Mouse (Mus musculus): ENCODE results near the gene Zmiz2. TPM values are rescaled to one million over a fixed set of nuclear protein-coding genes. Genes with fewer than 3 reads are reported as not detected.

Zmiz2 gene
- polyA plus RNA-seq, 1 experiment: 53.7 TPM

DNA sequence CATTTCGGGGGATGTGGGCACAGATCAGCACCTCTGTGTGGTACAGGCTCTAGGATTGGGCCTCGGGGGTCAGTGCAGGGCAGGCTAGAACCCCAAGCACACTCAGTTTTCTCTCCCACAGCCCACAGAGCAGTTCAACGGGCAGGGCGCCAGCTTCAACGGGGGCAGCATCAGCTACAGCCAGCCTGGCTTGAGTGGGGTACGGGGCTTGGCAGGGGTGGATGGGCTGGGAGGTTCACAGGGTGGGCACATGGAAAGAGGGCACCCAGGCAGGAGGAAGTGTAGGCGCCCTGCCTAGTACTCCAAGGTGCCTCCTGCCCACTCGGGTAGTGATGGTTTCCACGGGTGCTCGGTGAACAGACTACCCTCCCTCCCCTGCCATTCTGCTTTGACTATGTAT lies 9.3 kb downstream of the Zmiz2 start:
- no peaks in the 10 kb centered on the region for H3K36me3 ChIP-seq (ENCODE audit: control insufficient read depth, insufficient read depth, low read length)
- TF ChIP-seq CTCF (conservative IDR thresholded peaks at IDR 0.05; ENCODE audit: insufficient read depth, insufficient read length, low read depth, low read length) (no peak), POLR2A (IDR thresholded peaks at IDR 0.05; ENCODE audit: low read depth, low read length) (no peak)
- no peaks in the 10 kb centered on the region for H3K27me3 ChIP-seq (replicated peaks; ENCODE audit: control insufficient read depth, insufficient read depth, low read length)

DNA sequence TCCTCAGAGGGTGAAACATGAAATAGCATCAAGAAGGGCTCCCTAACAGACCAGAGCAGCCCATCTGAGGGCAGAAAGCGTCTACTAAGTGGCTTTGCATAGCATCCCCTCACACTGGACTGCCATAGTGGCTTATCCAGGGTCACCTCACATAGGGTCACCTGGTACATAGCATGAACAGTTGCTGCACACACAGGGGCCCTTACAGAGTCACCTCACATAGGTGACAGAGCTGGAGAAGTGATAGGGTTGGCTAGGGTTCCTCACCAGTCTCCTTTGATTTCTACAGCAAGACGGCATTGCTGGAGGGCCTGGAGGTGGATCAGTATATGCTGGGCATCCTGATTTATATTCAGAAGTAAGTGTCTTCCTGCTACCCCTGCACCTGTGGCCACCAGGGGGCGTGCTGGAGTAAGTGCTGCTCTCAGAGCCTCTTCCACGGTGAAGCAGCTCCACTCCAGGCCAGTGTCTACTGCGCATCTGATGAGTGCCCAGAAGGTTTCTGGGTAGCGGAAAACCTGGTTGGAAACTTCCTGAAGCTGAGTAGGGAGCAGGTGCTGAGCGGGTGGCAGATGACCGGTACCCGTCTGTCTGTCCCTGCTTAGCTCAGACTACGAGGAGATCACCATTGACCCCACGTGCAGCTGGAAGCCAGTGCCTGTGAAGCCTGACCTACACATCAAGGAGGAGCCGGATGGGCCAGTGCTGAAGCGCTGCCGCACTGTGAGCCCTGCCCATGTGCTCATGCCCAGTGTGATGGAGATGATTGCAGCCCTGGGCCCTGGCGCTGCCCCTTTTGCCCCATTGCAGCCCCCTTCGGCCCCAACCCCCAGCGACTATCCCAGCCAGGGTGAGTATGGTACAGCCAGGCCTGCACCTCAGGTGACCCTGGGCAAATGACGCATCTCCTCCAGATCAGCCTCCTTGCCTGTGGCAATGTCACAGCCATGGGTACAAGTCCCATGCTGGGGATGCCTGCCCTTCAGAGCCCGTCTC lies 13.9 kb downstream of the Zmiz2 start:
- 82% methylated on average over 19 of the region's 19 CpGs for WGBS
- H3K27ac ChIP-seq (ENCODE audit: insufficient read depth, low read depth, low read length): no peak overlapping the region
- no peaks in the 10 kb centered on the region for H3K27me3 ChIP-seq (replicated peaks; ENCODE audit: control insufficient read depth, insufficient read depth, low read length)
- no peaks in the 10 kb centered on the region; the same call in 1 of the 2 replicates for H3K36me3 ChIP-seq (ENCODE audit: control insufficient read depth, insufficient read depth, low read length)
- no peak overlapping the region for H3K4me3 ChIP-seq (ENCODE audit: insufficient read depth, low read depth, low read length)
- DNase-seq: peak; percentile 76
- TF ChIP-seq CTCF (conservative IDR thresholded peaks at IDR 0.05; ENCODE audit: insufficient read depth, insufficient read length, low read depth, low read length): peak; percentile 81
- TF ChIP-seq POLR2A (IDR thresholded peaks at IDR 0.05; ENCODE audit: low read depth, low read length): no peak
- peaks cover 13% of the 10 kb centered on the region for H3K4me1 ChIP-seq (ENCODE audit: control insufficient read depth, insufficient read depth, low read length)

More for the DNA sequence above, 9.3 kb downstream of the Zmiz2 start:
- Histone ChIP-seq H3K4me1 (ENCODE audit: control insufficient read depth, insufficient read depth, low read length) (no peaks in the 10 kb centered on the region), H3K27ac (ENCODE audit: insufficient read depth, low read depth, low read length) (no peak overlapping the region), H3K4me3 (ENCODE audit: insufficient read depth, low read depth, low read length) (no peak overlapping the region)
- 88% methylated on average over 10 of the region's 10 CpGs for WGBS
- DNase-seq: no peak

DNA sequence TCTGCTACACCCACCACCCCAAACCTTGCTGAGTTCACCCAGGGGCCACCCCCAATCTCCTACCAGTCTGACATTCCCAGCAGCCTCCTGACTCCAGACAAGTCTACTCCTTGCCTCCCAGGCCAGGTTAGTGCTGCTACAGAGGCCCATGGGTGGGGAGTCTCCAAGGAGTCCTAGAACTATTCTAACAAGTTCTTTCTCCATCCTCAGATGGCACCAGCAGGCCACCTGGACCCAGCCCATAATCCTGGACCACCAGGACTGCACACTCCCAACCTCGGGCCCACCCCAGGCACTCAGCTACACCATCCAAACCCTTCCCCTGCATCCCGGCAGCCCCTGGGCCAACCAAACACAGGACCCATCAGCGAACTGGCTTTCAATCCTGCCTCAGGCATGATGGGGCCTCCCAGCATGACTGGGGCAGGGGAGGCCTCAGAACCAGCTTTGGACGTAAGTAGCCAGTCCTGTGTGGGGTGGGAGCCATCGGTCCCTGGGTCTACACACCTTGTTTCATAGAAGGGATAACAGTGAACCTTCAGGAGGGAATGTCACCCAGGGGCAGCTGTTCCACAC lies 15.0 kb downstream of the Zmiz2 start:
- Histone ChIP-seq H3K27ac (ENCODE audit: insufficient read depth, low read depth, low read length) (peak overlapping the region; percentile 92; the same call in 1 of the 2 replicates), H3K27me3 (replicated peaks; ENCODE audit: control insufficient read depth, insufficient read depth, low read length) (no peaks in the 10 kb centered on the region), H3K4me3 (ENCODE audit: insufficient read depth, low read depth, low read length) (no peak overlapping the region), H3K36me3 (ENCODE audit: control insufficient read depth, insufficient read depth, low read length) (no peaks in the 10 kb centered on the region; the same call in 1 of the 2 replicates), H3K4me1 (ENCODE audit: control insufficient read depth, insufficient read depth, low read length) (peaks cover 13% of the 10 kb centered on the region)
- no peak for DNase-seq
- WGBS: 76% methylated on average over 5 of the region's 5 CpGs
- no peak for TF ChIP-seq CTCF (conservative IDR thresholded peaks at IDR 0.05; ENCODE audit: insufficient read depth, insufficient read length, low read depth, low read length)
- no peak for TF ChIP-seq POLR2A (IDR thresholded peaks at IDR 0.05; ENCODE audit: low read depth, low read length)

DNA sequence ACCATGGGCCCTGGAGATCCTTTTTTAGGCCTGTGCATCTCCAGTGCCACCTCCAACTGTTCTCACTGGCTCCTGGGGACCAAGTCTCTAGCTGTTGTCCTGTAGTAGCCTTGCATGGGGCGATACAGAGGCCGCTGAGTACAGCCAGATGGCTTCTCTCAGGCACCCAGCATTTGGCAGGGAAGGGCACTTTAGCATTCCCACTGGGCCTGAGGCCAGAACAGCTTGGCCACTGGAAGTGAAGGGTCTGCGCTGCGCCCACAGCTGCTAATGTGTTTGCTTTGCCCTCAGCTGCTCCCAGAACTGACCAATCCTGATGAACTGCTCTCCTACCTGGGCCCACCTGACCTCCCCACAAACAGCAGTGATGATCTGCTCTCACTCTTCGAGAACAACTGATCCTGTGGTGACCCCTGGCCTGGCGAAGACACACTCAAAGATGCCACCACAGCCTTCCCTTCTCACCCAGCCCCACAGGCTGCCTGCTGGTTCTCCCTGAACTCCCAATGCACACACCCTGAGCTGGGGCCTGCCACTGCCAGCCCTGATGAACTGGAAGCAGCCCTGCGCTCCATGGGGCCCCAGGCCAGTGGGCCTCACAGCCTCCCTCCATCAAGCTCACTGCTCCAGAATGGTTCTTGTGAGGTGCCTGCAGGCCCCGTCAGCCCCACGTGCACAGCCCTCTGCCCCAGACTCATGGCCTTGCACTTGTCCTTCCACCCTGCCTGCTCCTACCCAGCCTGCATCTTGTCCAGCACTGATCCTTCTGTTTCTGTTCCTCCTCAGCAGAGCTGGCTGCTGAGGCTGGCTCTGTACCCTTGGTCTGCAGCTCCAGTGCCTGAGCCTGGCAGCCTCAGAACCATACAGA lies 16.1 kb downstream of the Zmiz2 start:
- H3K27ac ChIP-seq (ENCODE audit: insufficient read depth, low read depth, low read length): peak overlapping the region; percentile 92
- 58% methylated on average over 9 of the region's 9 CpGs for WGBS
- no peaks in the 10 kb centered on the region for H3K27me3 ChIP-seq (replicated peaks; ENCODE audit: control insufficient read depth, insufficient read depth, low read length)
- no peak overlapping the region for H3K4me3 ChIP-seq (ENCODE audit: insufficient read depth, low read depth, low read length)
- TF ChIP-seq CTCF (conservative IDR thresholded peaks at IDR 0.05; ENCODE audit: insufficient read depth, insufficient read length, low read depth, low read length): no peak
- TF ChIP-seq POLR2A (IDR thresholded peaks at IDR 0.05; ENCODE audit: low read depth, low read length): no peak
- no peaks in the 10 kb centered on the region; the same call in 1 of the 2 replicates for H3K36me3 ChIP-seq (ENCODE audit: control insufficient read depth, insufficient read depth, low read length)
- DNase-seq: peak; percentile 45
- H3K4me1 ChIP-seq (ENCODE audit: control insufficient read depth, insufficient read depth, low read length): peaks cover 13% of the 10 kb centered on the region

DNA sequence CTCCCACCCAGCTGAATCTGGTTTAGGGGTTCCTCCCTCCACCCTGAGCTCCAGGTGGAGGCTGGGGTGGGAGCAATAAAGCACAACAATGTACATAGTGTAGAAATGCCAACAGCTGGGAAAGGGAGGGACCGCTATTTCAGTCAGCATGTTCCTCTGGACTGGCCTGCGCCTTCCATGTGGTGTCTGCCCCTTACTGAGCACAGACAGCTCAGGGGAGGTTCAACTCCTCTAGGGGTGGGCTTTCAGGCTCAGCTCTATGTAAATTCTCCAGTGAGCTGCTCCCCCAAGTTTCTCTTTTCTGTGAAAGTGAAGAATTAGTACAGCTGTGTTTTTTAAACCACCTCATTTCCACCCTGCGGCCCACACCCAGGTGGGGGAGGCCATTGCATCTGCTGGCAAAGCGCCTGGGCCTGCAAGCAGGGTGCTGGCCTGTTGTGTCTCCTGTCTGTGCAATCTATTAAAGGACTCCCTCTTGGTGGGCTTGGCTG lies 16.8 kb downstream of the Zmiz2 start:
- DNase-seq: peak; percentile 84
- no peaks in the 10 kb centered on the region for H3K27me3 ChIP-seq (replicated peaks; ENCODE audit: control insufficient read depth, insufficient read depth, low read length)
- TF ChIP-seq POLR2A (IDR thresholded peaks at IDR 0.05; ENCODE audit: low read depth, low read length) (no peak), CTCF (conservative IDR thresholded peaks at IDR 0.05; ENCODE audit: insufficient read depth, insufficient read length, low read depth, low read length) (no peak)
- H3K4me3 ChIP-seq (ENCODE audit: insufficient read depth, low read depth, low read length): no peak overlapping the region
- peak overlapping the region; percentile 92 for H3K27ac ChIP-seq (ENCODE audit: insufficient read depth, low read depth, low read length)
- no peaks in the 10 kb centered on the region; the same call in 1 of the 2 replicates for H3K36me3 ChIP-seq (ENCODE audit: control insufficient read depth, insufficient read depth, low read length)
- peaks cover 13% of the 10 kb centered on the region for H3K4me1 ChIP-seq (ENCODE audit: control insufficient read depth, insufficient read depth, low read length)
- 55% methylated on average over 4 of the region's 4 CpGs for WGBS

DNA sequence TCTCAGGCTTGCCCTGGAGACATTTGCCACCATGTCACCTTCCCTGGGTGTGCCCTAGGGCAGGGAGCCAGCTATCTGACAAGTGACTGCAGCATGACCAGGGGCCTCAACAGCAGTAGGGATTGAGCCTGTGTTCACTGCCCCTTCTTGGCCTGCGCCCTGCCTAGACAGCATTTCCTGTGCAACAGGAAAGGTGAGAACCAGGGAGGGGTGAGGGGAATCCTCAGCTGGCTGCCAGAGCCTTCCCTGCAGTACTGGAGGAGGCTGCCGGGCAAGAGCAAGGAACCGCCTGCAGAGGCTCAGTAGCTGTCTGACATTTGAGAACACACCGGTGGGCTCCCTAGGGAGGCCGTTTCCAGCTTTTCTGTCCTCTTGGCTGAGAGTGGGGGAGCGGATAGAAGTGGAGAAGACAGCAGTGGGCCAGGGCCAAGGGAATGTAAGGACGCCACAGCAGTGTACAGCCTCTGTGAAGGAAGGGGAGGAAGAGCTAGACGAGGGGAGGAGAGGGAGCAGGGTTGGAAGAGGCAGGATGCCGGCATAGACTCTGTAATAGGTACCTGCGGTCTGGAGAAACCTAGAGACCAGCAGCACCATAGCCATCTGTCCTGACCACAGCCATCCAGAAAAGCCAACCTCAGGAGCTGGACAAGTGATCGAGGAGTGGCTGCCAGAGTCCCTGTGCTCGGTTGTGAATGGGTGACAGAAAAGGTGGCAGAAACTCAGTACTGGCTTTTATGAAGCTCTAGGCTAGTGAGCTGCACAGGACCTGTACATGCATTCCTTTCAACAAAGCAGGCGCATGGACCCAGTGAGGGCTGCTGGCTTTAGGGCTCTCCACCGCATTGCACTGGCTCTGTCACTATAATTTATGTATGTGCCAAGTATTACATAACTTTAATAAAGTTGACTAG lies 17.6 kb downstream of the Zmiz2 start:
- Histone ChIP-seq H3K4me1 (ENCODE audit: control insufficient read depth, insufficient read depth, low read length) (peaks cover 13% of the 10 kb centered on the region), H3K27ac (ENCODE audit: insufficient read depth, low read depth, low read length) (peak overlapping the region; percentile 92), H3K36me3 (ENCODE audit: control insufficient read depth, insufficient read depth, low read length) (no peaks in the 10 kb centered on the region; the same call in 1 of the 2 replicates), H3K27me3 (replicated peaks; ENCODE audit: control insufficient read depth, insufficient read depth, low read length) (no peaks in the 10 kb centered on the region), H3K4me3 (ENCODE audit: insufficient read depth, low read depth, low read length) (no peak overlapping the region)
- WGBS: 22% methylated on average over 14 of the region's 14 CpGs
- TF ChIP-seq CTCF (conservative IDR thresholded peaks at IDR 0.05; ENCODE audit: insufficient read depth, insufficient read length, low read depth, low read length) (no peak), POLR2A (IDR thresholded peaks at IDR 0.05; ENCODE audit: low read depth, low read length) (no peak)
- peak; percentile 96 for DNase-seq
